Mouse (Mus musculus) small intestine, adult 2 months (tissue): ENCODE data around the gene Stk19.

Experiments used
- CTCF ChIP-seq: fragments of 200-500 bp; IDR thresholded peaks from 2 replicates; pipeline ENCODE4 v1.5.1; 2012; ENCODE audit warnings: low read depth, mild to moderate bottlenecking, control low read depth, inconsistent platforms, low read length, moderate library complexity, mixed read lengths; ENCODE audit not compliant: insufficient replicate concordance, insufficient read length; ENCODE audit errors: extremely low read depth
- POLR2A ChIP-seq: fragments of 200-500 bp; IDR thresholded peaks from 2 replicates; pipeline ENCODE4 v1.6.1; 2012; ENCODE audit warnings: low read depth, mild to moderate bottlenecking, control low read depth, inconsistent platforms, low read length, moderate library complexity

GRCm38 (mm10) chr17:34853511-34853910, 16.8 kb upstream of the Stk19 start:
- TF ChIP-seq POLR2A (no peak), CTCF (no peak)
